Mouse (Mus musculus) MEL (cell line): ENCODE results near the gene Cdh23. TPM values are rescaled to one million over a fixed set of nuclear protein-coding genes. Genes with fewer than 3 reads are reported as not detected.
"Not testable (repeated sequence)": the region's sequence is repeated elsewhere in the genome, so short reads cannot be mapped to it uniquely, and the experiment has no call there.

Source experiments
- DNase-seq: peaks from one replicate; pipeline ENCODE4 v3.0.0; 2011; ENCODE audit warnings: low read depth, low spot score
- H3K27ac ChIP-seq: 2 replicates; pipeline ENCODE4 v1.5.1; 2012; ENCODE audit warnings: low read depth, mild to moderate bottlenecking, control low read depth, low read length, moderate library complexity; ENCODE audit not compliant: control insufficient read depth
- H3K27me3 ChIP-seq, 2 experiments: fragments of 150-350 bp in 1 of 2; sonication (generic) in 1 of 2; 2 replicates each; pipeline ENCODE4 v1.6.1; 2012; ENCODE audit warnings: low read length in 2 of 2, mild to moderate bottlenecking in 2 of 2, improper control_type of control experiment in 1 of 2, moderate library complexity in 1 of 2; ENCODE audit not compliant: insufficient read depth in 2 of 2, control insufficient read depth in 1 of 2
- H3K36me3 ChIP-seq, 2 experiments: 2 replicates each; pipeline ENCODE4 v1.6.1; 2012 to 2014; ENCODE audit warnings: low read length in 2 of 2, improper control_type of control experiment in 1 of 2, inconsistent platforms in 1 of 2, mild to moderate bottlenecking in 1 of 2; ENCODE audit not compliant: insufficient read depth in 2 of 2, control insufficient read depth in 1 of 2
- H3K4me1 ChIP-seq, 2 experiments: fragments of 150-350 bp in 1 of 2; sonication (generic) in 1 of 2; 2 replicates each; pipeline ENCODE4 v1.6.1; 2012; ENCODE audit warnings: low read length in 2 of 2, improper control_type of control experiment in 1 of 2, mild to moderate bottlenecking in 1 of 2; ENCODE audit not compliant: insufficient read depth in 2 of 2, control insufficient read depth in 1 of 2
- H3K4me3 ChIP-seq, 2 experiments: fragments of 150-350 bp in 1 of 2; sonication (generic) in 1 of 2; 2 replicates each; pipeline ENCODE4 v1.5.1; 2012; ENCODE audit warnings: low read depth in 2 of 2, low read length in 2 of 2, mild to moderate bottlenecking in 2 of 2, moderate library complexity in 2 of 2, control low read depth in 1 of 2, improper control_type of control experiment in 1 of 2; ENCODE audit not compliant: control insufficient read depth in 1 of 2, insufficient read depth in 1 of 2
- H3K79me2 ChIP-seq: 2 replicates; pipeline ENCODE4 v1.6.1; 2012; ENCODE audit warnings: mild to moderate bottlenecking, low read length, moderate library complexity; ENCODE audit not compliant: control insufficient read depth, poor library complexity, insufficient read depth
- H3K9ac ChIP-seq: 2 replicates; pipeline ENCODE4 v1.6.1; 2012; ENCODE audit warnings: low read depth, mild to moderate bottlenecking, control low read depth, low read length, moderate library complexity; ENCODE audit not compliant: control insufficient read depth, poor library complexity, severe bottlenecking
- H3K9me3 ChIP-seq: fragments of 150-350 bp; sonication (generic); replicated peaks from 2 replicates; pipeline ENCODE4 v1.6.1; 2012; ENCODE audit warnings: mild to moderate bottlenecking, low read length, improper control_type of control experiment, moderate library complexity; ENCODE audit not compliant: insufficient read depth
- CHD1 ChIP-seq: IDR thresholded peaks from 2 replicates; pipeline ENCODE4 v1.6.1; 2012; ENCODE audit warnings: low read depth, mild to moderate bottlenecking, inconsistent platforms, low read length, improper control_type of control experiment
- CTCF ChIP-seq, 3 experiments: IDR thresholded peaks in 2 of 3; conservative IDR thresholded peaks in 1 of 3; 2 replicates each; pipeline ENCODE4 v1.5.1; 2011 to 2012; ENCODE audit warnings: low read length in 3 of 3, low read depth in 2 of 3, mild to moderate bottlenecking in 2 of 3, improper control_type of control experiment in 1 of 3, inconsistent platforms in 1 of 3, mixed read lengths in 1 of 3, moderate library complexity in 1 of 3; ENCODE audit not compliant: control insufficient read depth in 1 of 3, insufficient read depth in 1 of 3, poor library complexity in 1 of 3, severe bottlenecking in 1 of 3
- ELF1 ChIP-seq: IDR thresholded peaks from 2 replicates; pipeline ENCODE4 v1.6.1; 2014; ENCODE audit warnings: low read depth, mild to moderate bottlenecking, inconsistent platforms, low read length, improper control_type of control experiment, moderate library complexity
- ETS1 ChIP-seq: IDR thresholded peaks from 2 replicates; pipeline ENCODE4 v1.6.1; 2012; ENCODE audit warnings: low read depth, mild to moderate bottlenecking, inconsistent platforms, low read length, improper control_type of control experiment, moderate library complexity
- GATA1 ChIP-seq: IDR thresholded peaks from 2 replicates; pipeline ENCODE4 v1.6.1; 2011; ENCODE audit warnings: low read depth, low read length, improper control_type of control experiment
- HCFC1 ChIP-seq: IDR thresholded peaks from 2 replicates; pipeline ENCODE4 v1.6.1; 2012; ENCODE audit warnings: low read depth, mild to moderate bottlenecking, inconsistent platforms, low read length, improper control_type of control experiment, moderate library complexity
- JUND ChIP-seq: IDR thresholded peaks from 2 replicates; pipeline ENCODE4 v1.6.1; 2011; ENCODE audit warnings: low read depth, mild to moderate bottlenecking, improper control_type of control experiment, low read length
- MYC ChIP-seq: IDR thresholded peaks from 2 replicates; pipeline ENCODE4 v1.6.1; 2011; ENCODE audit warnings: low read depth, mild to moderate bottlenecking, low read length, improper control_type of control experiment, moderate library complexity
- POLR2AphosphoS2 ChIP-seq: IDR thresholded peaks from 2 replicates; pipeline ENCODE4 v1.6.1; 2011; ENCODE audit warnings: low read length, improper control_type of control experiment
- SIN3A ChIP-seq: IDR thresholded peaks from 2 replicates; pipeline ENCODE4 v1.6.1; 2012; ENCODE audit warnings: low read length, improper control_type of control experiment, inconsistent platforms
- TAL1 ChIP-seq: IDR thresholded peaks from 2 replicates; pipeline ENCODE4 v1.6.1; 2012; ENCODE audit warnings: mild to moderate bottlenecking, inconsistent platforms, low read length, moderate library complexity, mixed read lengths
- TBP ChIP-seq: IDR thresholded peaks from 2 replicates; pipeline ENCODE4 v1.8.0; 2011; ENCODE audit warnings: low read depth, low read length, improper control_type of control experiment
- USF2 ChIP-seq, 2 experiments: IDR thresholded peaks; 2 replicates each; pipeline ENCODE4 v1.6.1; 2011 to 2012; ENCODE audit warnings: improper control_type of control experiment in 2 of 2, low read length in 2 of 2, borderline replicate concordance in 1 of 2, inconsistent platforms in 1 of 2, low read depth in 1 of 2, mild to moderate bottlenecking in 1 of 2; ENCODE audit not compliant: insufficient read depth in 1 of 2
- ZKSCAN1 ChIP-seq: IDR thresholded peaks from 2 replicates; pipeline ENCODE4 v1.6.1; 2012; ENCODE audit warnings: low read depth, mild to moderate bottlenecking, inconsistent platforms, low read length, improper control_type of control experiment, moderate library complexity
- ZNF384 ChIP-seq: IDR thresholded peaks from 2 replicates; pipeline ENCODE4 v1.6.1; 2012; ENCODE audit warnings: low read depth, mild to moderate bottlenecking, inconsistent platforms, low read length, improper control_type of control experiment
- polyA plus RNA-seq, 2 experiments: library from polyadenylated mRNA; stranded (reverse) in 1 of 2; unstranded in 1 of 2; fragments of >175 nt in 1 of 2; fragments of >200 nt in 1 of 2; gene quantifications; 2 replicates each; pipeline versions ENCODE4 v1.2.1 to v1.2.4; 2012; ENCODE audit warnings: low replicate concordance in 2 of 2, low read depth in 1 of 2; ENCODE audit not compliant: insufficient read length in 2 of 2, insufficient read depth in 1 of 2, missing spikeins in 1 of 2
- total RNA-seq: library from RNA; depleted of rRNA; stranded (reverse); fragments of 300-350 nt; gene quantifications from 2 replicates; pipeline ENCODE4 v1.2.3, GENCODE M21; 2012

Cdh23 gene
- total and polyA plus RNA-seq, 3 experiments, result 0.04 TPM; not detected in 2

DNA sequence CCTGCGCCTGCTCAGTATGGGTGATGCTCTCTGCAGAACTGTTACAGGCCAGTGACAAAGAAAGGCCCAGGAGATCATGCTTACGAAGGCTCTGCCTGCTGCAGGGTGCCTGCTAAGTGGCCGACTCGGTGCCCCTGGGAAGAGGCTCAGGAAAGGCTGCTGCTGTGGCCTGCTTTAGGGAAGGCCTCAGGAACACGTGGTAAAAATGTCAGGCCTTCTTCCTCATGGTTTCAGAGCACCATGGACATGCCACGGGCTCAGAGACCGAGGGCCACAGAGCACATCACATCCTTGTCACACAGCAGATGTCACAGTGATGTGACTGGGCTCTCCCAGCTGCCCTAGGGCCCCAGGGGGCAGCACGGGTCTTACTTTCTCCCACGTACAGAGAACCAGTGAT, 47.4 kb upstream of the Cdh23 start:
- Histone ChIP-seq H3K36me3 (no peaks in the 10 kb centered on the region), H3K27ac (no peak overlapping the region), H3K79me2 (no peaks in the 10 kb centered on the region), H3K9me3 (no peaks in the 10 kb centered on the region), H3K4me3 (no peak overlapping the region), H3K4me1 (no peaks in the 10 kb centered on the region), H3K27me3 (no peaks in the 10 kb centered on the region), H3K9ac (no peak overlapping the region)
- TF ChIP-seq ZKSCAN1, result no peak
- no peak for TF ChIP-seq JUND
- TF ChIP-seq SIN3A, result no peak
- no peak for TF ChIP-seq ETS1
- TF ChIP-seq ELF1, result no peak
- no peak for TF ChIP-seq ZNF384
- TF ChIP-seq TAL1, result no peak
- TF ChIP-seq MYC, result no peak
- no peak for TF ChIP-seq TBP
- no peak for TF ChIP-seq HCFC1
- no peak for TF ChIP-seq CHD1
- DNase-seq, result no peak

DNA sequence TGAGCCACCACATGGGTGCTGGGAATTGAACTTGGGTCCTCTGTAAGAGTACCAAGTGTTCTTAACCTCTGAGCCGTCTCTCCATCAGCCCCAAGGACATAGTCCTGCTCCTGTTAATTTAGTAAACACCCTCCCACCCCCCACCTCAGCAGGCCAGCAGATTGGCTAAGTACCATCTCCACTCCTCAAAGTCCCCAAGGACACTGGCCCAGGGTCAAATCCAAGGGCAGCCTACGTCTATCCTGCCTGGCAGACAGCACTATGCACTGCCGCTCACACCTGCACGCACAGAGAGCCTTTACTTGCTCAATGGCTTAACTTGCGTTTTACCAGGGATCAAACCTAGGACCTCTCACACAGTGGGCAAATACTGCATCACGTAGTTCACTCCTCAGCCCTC, 46.7 kb upstream of the Cdh23 start:
- no peaks in the 10 kb centered on the region for H3K27me3 ChIP-seq
- H3K9me3 ChIP-seq, result no peaks in the 10 kb centered on the region
- H3K27ac ChIP-seq, result no peak overlapping the region
- no peaks in the 10 kb centered on the region for H3K79me2 ChIP-seq
- H3K36me3 ChIP-seq, result no peaks in the 10 kb centered on the region
- H3K9ac ChIP-seq, result no peak overlapping the region
- H3K4me1 ChIP-seq, result no peaks in the 10 kb centered on the region
- H3K4me3 ChIP-seq, result no peak overlapping the region
- DNase-seq, result no peak
- no peak for TF ChIP-seq MYC
- TF ChIP-seq POLR2AphosphoS2, result no peak
- TF ChIP-seq ZNF384, result no peak
- no peak for TF ChIP-seq USF2 (IDR thresholded peaks at IDR 0.05; ENCODE audit: borderline replicate concordance in 1 of 2, insufficient read depth in 1 of 2, low read depth in 1 of 2, low read length in 2 of 2)
- no peak for TF ChIP-seq CTCF (IDR thresholded peaks at IDR 0.05 in 2 of 3, conservative IDR thresholded peaks at IDR 0.05 in 1 of 3; ENCODE audit: control insufficient read depth in 1 of 3, insufficient read depth in 1 of 3, low read depth in 2 of 3, low read length in 3 of 3, poor library complexity in 1 of 3, severe bottlenecking in 1 of 3)
- no peak for TF ChIP-seq GATA1
- no peak for TF ChIP-seq TAL1

DNA sequence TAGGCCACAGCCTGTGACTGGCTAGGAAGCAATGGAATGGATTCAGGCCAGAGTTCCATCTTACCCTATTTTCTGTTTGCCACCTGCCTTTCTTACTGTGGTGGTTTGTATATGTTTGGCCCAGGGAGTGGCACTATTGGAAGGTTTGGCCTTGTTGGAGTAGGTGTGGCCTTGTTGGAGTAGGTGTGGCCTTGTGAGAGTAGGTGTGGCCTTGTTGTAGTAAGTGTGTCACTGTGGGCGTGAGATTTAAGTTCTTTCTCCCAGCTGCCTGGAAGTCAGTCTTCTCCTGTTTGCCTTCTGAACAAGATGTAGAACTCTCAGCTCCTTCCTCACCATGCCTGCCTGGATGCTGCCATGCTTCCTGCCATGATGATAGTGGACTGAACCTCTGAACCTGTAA, 46.0 kb upstream of the Cdh23 start:
- not testable (repeated sequence) for H3K27ac ChIP-seq, H3K9ac ChIP-seq, H3K36me3 ChIP-seq, H3K9me3 ChIP-seq, H3K4me1 ChIP-seq, H3K79me2 ChIP-seq, H3K4me3 ChIP-seq, H3K27me3 ChIP-seq, DNase-seq
